Mouse (Mus musculus): Measurements from ENCODE around the gene Cd248. TPM values are rescaled to one million over a fixed set of nuclear protein-coding genes. Genes with fewer than 3 reads are reported as not detected.
"Not testable (repeated sequence)": the region's sequence is repeated elsewhere in the genome, so short reads cannot be mapped to it uniquely, and the experiment has no call there.

Cd248 gene
- total and polyA plus RNA-seq, 2 experiments from 2014 or later, result 12.5 to 16.4 TPM

DNA sequence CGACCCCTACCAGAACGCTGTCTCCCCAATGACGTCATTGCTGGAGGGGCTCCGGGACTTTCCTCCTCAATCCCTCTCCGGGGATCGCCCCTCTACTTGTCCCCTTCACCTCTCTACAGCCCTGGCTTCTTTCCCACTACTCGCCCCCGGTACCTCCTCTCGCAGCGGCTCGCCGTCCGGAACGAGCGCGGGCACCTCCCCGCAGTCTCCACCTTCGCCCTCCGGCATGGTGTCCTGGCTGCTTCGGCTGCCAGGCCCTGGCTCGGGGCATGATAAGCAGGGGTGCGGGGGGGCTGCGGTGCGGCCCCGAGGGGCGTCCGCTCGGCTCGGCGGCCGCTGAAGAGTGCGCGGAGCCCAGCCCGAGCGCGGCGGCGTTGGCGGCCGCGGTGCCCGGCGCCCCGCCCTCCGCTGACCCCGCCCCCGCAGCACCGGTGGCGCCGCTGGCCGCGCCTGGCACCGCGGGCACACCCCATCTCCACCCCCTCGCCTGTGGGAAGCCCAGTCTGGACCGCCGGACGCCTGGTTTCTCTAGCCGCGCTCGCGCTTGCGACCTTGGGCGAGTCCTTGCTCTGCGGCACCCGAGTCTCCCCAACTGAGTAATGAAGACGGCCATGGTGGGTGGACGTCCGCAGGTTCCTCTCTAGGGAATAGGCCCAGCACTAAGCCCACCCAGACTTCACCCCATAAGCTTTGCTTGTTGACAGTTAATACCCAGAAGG lies 17.4 kb downstream of the Cd248 start, which contains the start of gene Tmem151a:
TSS of gene Tmem151a (minus strand) at position 387 of the 719 bp plus-strand sequence.
- DNase-seq (ENCODE audit: low spot score), result peak; percentile 60
- H3K27me3 ChIP-seq (ENCODE audit: insufficient read depth, low read length), result no peaks in the 10 kb centered on the region
- no peak for TF ChIP-seq CTCF (IDR thresholded peaks at IDR 0.05; ENCODE audit: low read depth)
- H3K4me1 ChIP-seq (ENCODE audit: insufficient read depth, low read length), result peaks cover 13% of the 10 kb centered on the region; the same call in 1 of the 2 replicates
- ATAC-seq, result no peak
- H3K9ac ChIP-seq (replicated peaks; ENCODE audit: low read length), result peak within 1 kb of the TSS; percentile 86
- H3K27ac ChIP-seq, result peak within 1 kb of the TSS; percentile 71
- WGBS, result under 1% methylated on average over 65 of the region's 69 CpGs
- peak within 1 kb of the TSS; percentile 67 for H3K4me2 ChIP-seq (ENCODE audit: low read depth, low read length)
- H3K4me3 ChIP-seq (ENCODE audit: low read length), result peak within 1 kb of the TSS; percentile 69
- H3K9me3 ChIP-seq (ENCODE audit: low read length), result no peaks in the 10 kb centered on the region
- 0 out of 2 replicates have a peak, but pooled peaks cover under 1% of the 10 kb centered on the region for H3K36me3 ChIP-seq (ENCODE audit: insufficient read depth, low read length)

DNA sequence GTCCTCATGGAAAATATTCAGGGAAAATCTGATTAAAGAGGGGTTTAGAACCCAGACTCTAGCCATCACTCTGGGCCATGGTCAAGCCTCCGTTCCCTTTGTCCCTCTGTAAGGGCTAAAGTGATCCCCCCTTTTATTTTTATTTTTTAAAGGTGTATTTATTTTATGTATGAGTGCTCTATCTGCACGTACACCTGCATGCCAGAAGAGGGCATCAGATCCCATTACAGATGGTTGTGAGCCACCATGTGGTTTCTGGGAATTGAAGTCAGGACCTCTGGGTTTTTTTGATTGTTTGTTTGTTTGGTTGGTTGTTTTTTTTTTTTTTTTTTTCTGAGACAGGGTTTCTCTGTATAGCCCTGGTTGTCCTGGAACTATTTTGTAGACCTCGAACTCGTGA lies 18.7 kb downstream of the Cd248 start:
- WGBS, result 53% methylated on average over 4 of the region's 4 CpGs
- not testable (repeated sequence) for H3K9me3 ChIP-seq (ENCODE audit: low read length); H3K4me2 ChIP-seq (ENCODE audit: low read depth, low read length); H3K36me3 ChIP-seq (ENCODE audit: insufficient read depth, low read length); H3K27ac ChIP-seq; ATAC-seq; H3K27me3 ChIP-seq (ENCODE audit: insufficient read depth, low read length); H3K9ac ChIP-seq (replicated peaks; ENCODE audit: low read length); H3K4me3 ChIP-seq (ENCODE audit: low read length); DNase-seq (ENCODE audit: low spot score)
- TF ChIP-seq CTCF (IDR thresholded peaks at IDR 0.05; ENCODE audit: low read depth), result peak; percentile 48
- H3K4me1 ChIP-seq (ENCODE audit: insufficient read depth, low read length), result peaks cover 13% of the 10 kb centered on the region; the same call in 1 of the 2 replicates

DNA sequence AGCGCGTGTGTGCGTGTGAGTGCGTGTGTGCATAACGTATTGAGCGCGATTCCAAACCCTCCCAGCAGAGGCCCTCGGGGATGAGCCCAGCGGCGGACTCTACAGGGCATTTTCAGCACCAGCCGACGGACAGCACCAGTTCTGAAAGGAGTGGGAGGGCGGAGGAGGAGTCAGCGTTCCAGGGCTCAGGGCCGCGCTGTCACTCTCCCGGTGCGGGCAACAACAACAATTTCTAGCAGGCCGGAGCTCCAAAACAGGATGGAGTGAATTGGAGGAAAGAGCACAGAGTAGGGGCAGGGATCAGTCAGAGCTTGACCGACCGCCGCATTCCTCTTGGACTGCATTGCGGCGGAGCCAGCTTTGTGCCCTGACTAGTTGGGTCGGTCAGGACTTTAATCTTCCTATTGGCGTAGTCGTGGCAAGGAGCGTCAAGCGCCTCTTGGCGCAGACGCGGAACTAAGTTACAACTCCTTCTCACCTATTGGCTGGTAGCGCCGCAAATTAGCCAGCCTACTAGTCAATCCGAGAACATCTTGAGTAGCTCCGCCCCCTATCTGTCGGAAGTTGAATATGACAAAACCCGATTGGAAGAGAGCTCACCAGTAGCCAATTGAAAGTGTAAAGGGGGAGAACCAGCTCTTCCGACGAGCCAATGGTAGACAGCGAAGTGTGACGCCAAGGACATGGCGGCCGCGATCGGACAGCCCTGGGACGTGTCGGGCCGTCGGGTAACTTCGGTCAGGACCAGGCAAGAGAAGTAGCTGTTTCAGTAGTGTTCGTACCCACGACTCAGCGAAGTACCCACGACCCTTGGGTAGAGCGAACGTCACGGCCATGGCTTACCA lies 20.2 kb downstream of the Cd248 start, which contains the start of gene Yif1a:
TSS of gene Yif1a (plus strand) at position 655 of the 845 bp plus-strand sequence.
- Histone ChIP-seq H3K9me3 (ENCODE audit: low read length) (no peaks in the 10 kb centered on the region), H3K9ac (replicated peaks; ENCODE audit: low read length) (peak within 1 kb of the TSS; percentile 58), H3K27me3 (ENCODE audit: insufficient read depth, low read length) (no peaks in the 10 kb centered on the region), H3K27ac (peak within 1 kb of the TSS; percentile 68), H3K36me3 (ENCODE audit: insufficient read depth, low read length) (peaks cover 13% of the 10 kb centered on the region; the same call in 1 of the 2 replicates), H3K4me1 (ENCODE audit: insufficient read depth, low read length) (peaks cover 13% of the 10 kb centered on the region; the same call in 1 of the 2 replicates), H3K4me2 (ENCODE audit: low read depth, low read length) (peak within 1 kb of the TSS; percentile 64), H3K4me3 (ENCODE audit: low read length) (peak within 1 kb of the TSS; percentile 72)
- ATAC-seq (peak; percentile 92), DNase-seq (ENCODE audit: low spot score) (peak; percentile 99)
- WGBS, result under 1% methylated on average over 58 of the region's 58 CpGs
- TF ChIP-seq CTCF (IDR thresholded peaks at IDR 0.05; ENCODE audit: low read depth), result peak; percentile 68

DNA sequence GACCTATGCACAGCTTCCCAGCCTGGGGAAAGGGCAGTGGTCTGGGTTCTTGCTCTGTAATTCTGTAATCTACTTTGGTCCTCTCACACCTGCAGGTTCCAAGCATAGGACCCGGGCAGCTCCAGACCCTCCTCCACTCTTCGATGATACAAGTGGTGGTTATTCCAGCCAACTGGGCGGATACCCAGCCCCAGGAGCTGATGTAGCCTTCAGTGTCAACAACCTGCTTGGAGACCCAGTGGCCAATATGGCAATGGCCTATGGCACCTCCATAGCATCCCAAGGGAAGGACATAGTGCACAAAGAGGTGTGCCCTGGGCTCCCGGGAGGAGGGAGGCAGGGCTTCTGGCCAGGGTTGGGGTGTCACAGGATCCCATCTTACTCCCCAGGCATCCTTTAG lies 21.4 kb downstream of the Cd248 start:
- H3K4me1 ChIP-seq (ENCODE audit: insufficient read depth, low read length), result peaks cover 20% of the 10 kb centered on the region

DNA sequence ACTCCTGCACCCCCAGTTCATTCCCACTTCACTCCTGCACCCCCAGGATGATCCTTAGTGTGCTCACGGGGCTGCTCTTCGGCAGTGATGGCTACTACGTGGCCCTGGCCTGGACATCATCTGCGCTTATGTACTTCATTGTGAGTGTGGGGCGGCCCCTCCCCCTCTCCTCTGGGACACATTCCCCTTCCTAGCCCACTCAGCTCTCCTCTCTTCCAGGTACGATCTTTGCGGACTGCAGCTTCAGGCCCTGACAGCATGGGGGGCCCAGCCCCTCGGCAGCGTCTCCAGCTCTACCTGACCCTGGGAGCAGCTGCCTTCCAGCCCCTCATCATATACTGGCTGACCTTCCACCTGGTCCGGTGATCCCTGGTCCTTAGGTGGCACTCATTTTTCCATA lies 24.2 kb downstream of the Cd248 start:
- Histone ChIP-seq H3K4me2 (ENCODE audit: low read depth, low read length) (no peak overlapping the region), H3K27me3 (ENCODE audit: insufficient read depth, low read length) (no peaks in the 10 kb centered on the region), H3K4me3 (ENCODE audit: low read length) (no peak overlapping the region), H3K9me3 (ENCODE audit: low read length) (no peaks in the 10 kb centered on the region), H3K4me1 (ENCODE audit: insufficient read depth, low read length) (peaks cover 44% of the 10 kb centered on the region), H3K9ac (replicated peaks; ENCODE audit: low read length) (no peak overlapping the region), H3K27ac (no peak overlapping the region), H3K36me3 (ENCODE audit: insufficient read depth, low read length) (peaks cover 16% of the 10 kb centered on the region; the same call in 1 of the 2 replicates)
- DNase-seq (ENCODE audit: low spot score) (no peak), ATAC-seq (no peak)
- no peak for TF ChIP-seq CTCF (IDR thresholded peaks at IDR 0.05; ENCODE audit: low read depth)
- 79% methylated on average over 10 of the region's 10 CpGs for WGBS

More for the DNA sequence above, 21.4 kb downstream of the Cd248 start:
- no peaks in the 10 kb centered on the region for H3K9me3 ChIP-seq (ENCODE audit: low read length)
- no peak for TF ChIP-seq CTCF (IDR thresholded peaks at IDR 0.05; ENCODE audit: low read depth)
- ATAC-seq (no peak), DNase-seq (ENCODE audit: low spot score) (no peak)
- peak overlapping the region; percentile 64 for H3K4me2 ChIP-seq (ENCODE audit: low read depth, low read length)
- H3K27ac ChIP-seq, result no peak overlapping the region; the same call in 1 of the 2 replicates
- peak overlapping the region; percentile 58; the same call in 1 of the 2 replicates for H3K9ac ChIP-seq (replicated peaks; ENCODE audit: low read length)
- peaks cover 16% of the 10 kb centered on the region; the same call in 1 of the 2 replicates for H3K36me3 ChIP-seq (ENCODE audit: insufficient read depth, low read length)
- peak overlapping the region; percentile 72 for H3K4me3 ChIP-seq (ENCODE audit: low read length)
- WGBS, result 96% methylated on average over 4 of the region's 4 CpGs
- no peaks in the 10 kb centered on the region for H3K27me3 ChIP-seq (ENCODE audit: insufficient read depth, low read length)

DNA sequence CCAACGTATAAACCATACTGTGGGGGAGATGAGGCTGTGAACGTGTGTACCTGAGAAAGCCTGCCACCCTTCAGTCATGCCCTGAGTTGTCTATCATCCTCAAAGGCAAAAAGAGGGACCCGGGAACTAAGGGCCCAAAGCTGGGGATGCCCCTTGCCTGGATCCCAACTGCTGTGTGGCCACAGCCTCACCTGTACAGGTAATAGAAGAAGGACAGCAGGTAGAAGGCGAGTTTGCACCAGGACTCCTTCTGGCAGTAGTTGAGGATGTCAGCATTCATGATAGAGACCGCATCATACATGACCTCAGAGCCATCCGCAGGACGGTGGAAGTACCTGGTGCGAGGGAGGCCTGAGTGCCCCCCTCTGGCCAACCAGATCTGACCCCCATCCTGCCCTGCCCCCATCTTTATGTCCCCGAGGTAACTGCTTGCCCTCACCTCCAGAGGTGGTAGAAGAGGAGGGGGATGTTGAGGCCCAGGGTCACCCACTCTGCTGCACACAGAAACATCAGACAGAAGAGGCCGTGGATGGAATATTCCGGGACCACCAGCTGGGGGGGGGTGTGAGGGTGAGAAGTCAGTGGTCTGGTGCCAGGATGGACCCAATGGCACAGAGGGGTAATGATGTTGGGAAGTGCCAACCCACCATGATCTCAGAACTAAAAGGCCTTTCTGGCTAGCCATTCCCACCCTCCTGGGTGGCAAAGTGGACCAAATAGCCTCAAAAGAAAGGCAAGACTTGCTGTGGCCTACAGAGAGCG lies 25.8 kb downstream of the Cd248 start:
- Histone ChIP-seq H3K9me3 (ENCODE audit: low read length) (no peaks in the 10 kb centered on the region), H3K4me3 (ENCODE audit: low read length) (0 out of 2 replicates have a peak overlapping the region, but pooled peaks have one; percentile 28), H3K36me3 (ENCODE audit: insufficient read depth, low read length) (peaks cover 16% of the 10 kb centered on the region; the same call in 1 of the 2 replicates), H3K4me2 (ENCODE audit: low read depth, low read length) (peak overlapping the region; percentile 85), H3K27ac (peak overlapping the region; percentile 94), H3K9ac (replicated peaks; ENCODE audit: low read length) (no peak overlapping the region), H3K27me3 (ENCODE audit: insufficient read depth, low read length) (no peaks in the 10 kb centered on the region), H3K4me1 (ENCODE audit: insufficient read depth, low read length) (peaks cover 41% of the 10 kb centered on the region)
- 69% methylated on average over 12 of the region's 12 CpGs for WGBS
- peak; percentile 0; the same call in 1 of the 2 replicates for ATAC-seq
- DNase-seq (ENCODE audit: low spot score), result no peak
- TF ChIP-seq CTCF (IDR thresholded peaks at IDR 0.05; ENCODE audit: low read depth), result no peak
